Mouse (Mus musculus) kidney, embryonic 14.5 days (tissue): ENCODE results near the gene Abca1. TPM values are rescaled to one million over a fixed set of nuclear protein-coding genes. Genes with fewer than 3 reads are reported as not detected.

Experiments
- ATAC-seq: fragments of 200-750 bp; cut with Nextera tagmentation; 2 replicates; pipeline ENCODE4 v1.8.0; 2017; ENCODE audit warnings: moderate number of reproducible peaks, mild to moderate bottlenecking, moderate TSS enrichment, moderate library complexity; ENCODE audit not compliant: low FRiP score, low TSS enrichment
- H3K27ac ChIP-seq: fragments of 300-500 bp; sonication (generic); 2 replicates; pipeline ENCODE4 v1.5.1; 2014; ENCODE audit warnings: low read depth, mild to moderate bottlenecking, low read length, moderate library complexity, mixed read lengths
- H3K27me3 ChIP-seq: fragments of 300-500 bp; sonication (generic); 2 replicates; pipeline ENCODE4 v1.6.1; 2014; ENCODE audit warnings: mild to moderate bottlenecking, low read length; ENCODE audit not compliant: control insufficient read depth, insufficient read depth
- H3K36me3 ChIP-seq: fragments of 300-500 bp; sonication (generic); 2 replicates; pipeline ENCODE4 v1.6.1; 2014; ENCODE audit warnings: low read length, mixed read lengths; ENCODE audit not compliant: control insufficient read depth, insufficient read depth
- H3K4me1 ChIP-seq: fragments of 300-500 bp; sonication (generic); 2 replicates; pipeline ENCODE4 v1.6.1; 2014; ENCODE audit warnings: low read length, mixed read lengths; ENCODE audit not compliant: control insufficient read depth, insufficient read depth
- H3K4me2 ChIP-seq: fragments of 300-500 bp; sonication (generic); replicated peaks from 2 replicates; pipeline ENCODE4 v1.6.1; 2014; ENCODE audit warnings: low read depth, mild to moderate bottlenecking, low read length
- H3K4me3 ChIP-seq: fragments of 300-500 bp; sonication (generic); 2 replicates; pipeline ENCODE4 v1.5.1; 2014; ENCODE audit warnings: mild to moderate bottlenecking, low read length
- H3K9ac ChIP-seq: fragments of 300-500 bp; sonication (generic); 2 replicates; pipeline ENCODE4 v1.6.1; 2014; ENCODE audit warnings: low read depth, mild to moderate bottlenecking, low read length, moderate library complexity
- H3K9me3 ChIP-seq: fragments of 300-500 bp; sonication (generic); 2 replicates; pipeline ENCODE4 v1.6.1; 2016; ENCODE audit warnings: low read length; ENCODE audit not compliant: control insufficient read depth
- WGBS: fragments of 180-500 bp; shearing (Covaris S2); extraction: QIAGEN DNeasy Blood & Tissue Kit; methylation state at CpG from one replicate; pipeline ENCODE4 v1.1.7; 2014; 5-methylcytosine and 5-hydroxymethylcytosine counted together
- polyA plus RNA-seq: library from polyadenylated mRNA; unstranded; fragments of >200 nt; fragmentation: Nextera tagmentation; extraction: Ambion mirVana; gene quantifications from 2 replicates; pipeline ENCODE4 v1.2.1, GENCODE M21; 2014

Gene Abca1
- polyA plus RNA-seq, 1 experiment from 2014 or later = 5.6 TPM

- Histone ChIP-seq H3K9me3 (no peaks in the 10 kb centered on the region), H3K27me3 (no peaks in the 10 kb centered on the region), H3K4me1 (no peaks in the 10 kb centered on the region), H3K4me3 (no peak overlapping the region), H3K27ac (no peak overlapping the region), H3K4me2 (no peak overlapping the region), H3K36me3 (no peaks in the 10 kb centered on the region), H3K9ac (no peak overlapping the region)
- WGBS = 90% methylated on average over 4 of the region's 4 CpGs
- ATAC-seq = no peak
Observed at GRCm38 (mm10) chr4:53094850-53095249, 64.8 kb downstream of the Abca1 start.

DNA sequence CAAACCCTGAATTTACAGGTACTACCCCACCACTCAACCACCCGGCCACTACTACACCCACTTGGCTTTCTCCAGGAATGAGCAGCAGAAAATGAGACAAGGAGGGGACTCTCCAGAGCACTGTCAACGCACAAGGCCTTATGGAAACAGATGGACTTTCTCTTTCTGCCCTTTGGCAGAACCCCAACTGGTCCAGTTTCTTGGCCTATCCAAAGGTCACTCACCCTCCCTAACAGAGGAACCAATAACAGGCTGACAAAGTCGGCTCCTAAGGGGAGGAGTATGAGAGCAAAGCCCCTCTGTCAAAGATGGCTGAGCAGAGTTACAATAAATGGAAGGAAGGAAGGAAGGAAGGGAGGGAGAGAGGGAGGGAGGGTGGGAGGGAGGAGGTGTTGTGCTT, 65.4 kb downstream of the Abca1 start:
- H3K4me1 ChIP-seq = no peaks in the 10 kb centered on the region
- H3K4me3 ChIP-seq = no peak overlapping the region
- H3K27ac ChIP-seq = no peak overlapping the region
- ATAC-seq = no peak
- no peaks in the 10 kb centered on the region for H3K9me3 ChIP-seq
- H3K27me3 ChIP-seq = no peaks in the 10 kb centered on the region
- 50% methylated on average over 3 of the region's 3 CpGs for WGBS
- H3K4me2 ChIP-seq = no peak overlapping the region
- H3K36me3 ChIP-seq = no peaks in the 10 kb centered on the region
- no peak overlapping the region for H3K9ac ChIP-seq

DNA sequence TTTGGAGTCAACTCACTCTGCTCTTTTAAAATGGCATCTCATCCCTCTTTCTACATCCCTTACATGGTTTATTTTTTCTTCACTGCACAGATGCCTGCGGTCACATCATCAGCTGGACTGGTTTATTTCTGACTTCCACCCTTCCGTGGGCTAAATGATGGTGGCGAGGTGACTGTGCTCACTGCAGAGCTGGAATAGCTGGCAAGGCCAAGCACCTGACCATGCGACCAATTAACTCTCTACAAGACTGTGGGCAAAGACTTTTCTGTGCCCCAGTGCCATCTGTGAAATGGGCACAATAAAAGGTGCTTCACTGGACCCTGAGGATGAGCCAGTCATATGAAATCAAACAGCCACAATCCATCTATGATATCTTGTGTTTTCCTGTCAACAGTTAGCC, 66.1 kb downstream of the Abca1 start:
- Histone ChIP-seq H3K9ac (no peak overlapping the region), H3K4me1 (no peaks in the 10 kb centered on the region), H3K27ac (no peak overlapping the region), H3K9me3 (no peaks in the 10 kb centered on the region), H3K4me3 (no peak overlapping the region), H3K27me3 (no peaks in the 10 kb centered on the region), H3K4me2 (no peak overlapping the region), H3K36me3 (no peaks in the 10 kb centered on the region)
- no peak for ATAC-seq
- 94% methylated on average over 4 of the region's 4 CpGs for WGBS

DNA sequence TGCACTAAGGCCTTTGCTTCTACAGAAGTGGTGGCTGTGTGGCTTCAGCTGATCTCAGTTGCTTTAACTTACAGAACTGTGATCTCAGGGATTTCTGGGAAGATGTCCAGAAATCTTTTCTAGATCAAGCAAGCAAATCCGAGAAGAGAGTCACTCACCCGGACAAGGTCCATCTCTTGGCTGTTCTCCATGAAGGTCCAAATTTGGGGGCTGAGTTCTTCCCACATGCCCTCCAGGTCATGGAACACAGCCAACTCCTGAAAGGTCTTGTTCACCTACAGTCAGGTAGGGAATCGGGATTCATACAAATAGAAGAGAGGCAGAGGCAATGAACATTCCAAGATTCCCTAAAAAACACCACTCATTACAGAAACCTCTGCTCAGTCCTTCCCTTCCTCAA, 70.1 kb downstream of the Abca1 start:
- no peak for ATAC-seq
- H3K36me3 ChIP-seq = no peaks in the 10 kb centered on the region
- no peak overlapping the region for H3K9ac ChIP-seq
- H3K4me2 ChIP-seq = no peak overlapping the region
- WGBS = 80% methylated on average over 3 of the region's 3 CpGs
- no peaks in the 10 kb centered on the region for H3K4me1 ChIP-seq
- H3K27ac ChIP-seq = no peak overlapping the region
- H3K27me3 ChIP-seq = no peaks in the 10 kb centered on the region
- H3K4me3 ChIP-seq = no peak overlapping the region
- no peaks in the 10 kb centered on the region for H3K9me3 ChIP-seq

GRCm38 (mm10) chr4:53088999-53089398, 70.7 kb downstream of the Abca1 start:
- H3K4me1 ChIP-seq = no peaks in the 10 kb centered on the region
- H3K36me3 ChIP-seq = no peaks in the 10 kb centered on the region
- no peak overlapping the region for H3K4me3 ChIP-seq
- H3K27ac ChIP-seq = no peak overlapping the region
- ATAC-seq = no peak
- H3K27me3 ChIP-seq = no peaks in the 10 kb centered on the region
- 24% methylated on average over 4 of the region's 4 CpGs for WGBS
- no peaks in the 10 kb centered on the region for H3K9me3 ChIP-seq
- no peak overlapping the region for H3K9ac ChIP-seq
- no peak overlapping the region for H3K4me2 ChIP-seq

DNA sequence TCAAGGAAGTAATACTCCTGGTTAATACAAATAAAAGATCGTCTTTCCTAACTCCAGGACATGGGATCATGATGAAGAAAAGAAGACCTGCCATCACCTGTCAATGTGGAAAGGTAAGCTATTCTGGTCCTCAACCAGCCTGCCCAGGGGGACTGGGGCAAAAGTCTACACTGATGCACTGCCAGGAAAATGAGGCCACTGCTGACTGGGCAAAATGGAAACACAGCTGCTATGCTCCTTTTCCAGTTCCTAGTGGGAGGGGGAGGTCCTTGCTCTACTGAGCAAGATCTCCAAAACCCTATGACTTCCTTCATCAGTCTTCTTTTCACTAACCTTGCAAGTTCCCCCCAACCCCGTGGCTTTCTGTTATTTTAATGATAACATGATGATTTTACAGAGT, 73.1 kb downstream of the Abca1 start:
- Histone ChIP-seq H3K9me3 (no peaks in the 10 kb centered on the region), H3K4me3 (no peak overlapping the region), H3K27me3 (no peaks in the 10 kb centered on the region), H3K9ac (no peak overlapping the region), H3K27ac (no peak overlapping the region), H3K36me3 (no peaks in the 10 kb centered on the region), H3K4me2 (no peak overlapping the region), H3K4me1 (no peaks in the 10 kb centered on the region)
- ATAC-seq = no peak
- WGBS = 78% methylated on average over 2 of the region's 2 CpGs

DNA sequence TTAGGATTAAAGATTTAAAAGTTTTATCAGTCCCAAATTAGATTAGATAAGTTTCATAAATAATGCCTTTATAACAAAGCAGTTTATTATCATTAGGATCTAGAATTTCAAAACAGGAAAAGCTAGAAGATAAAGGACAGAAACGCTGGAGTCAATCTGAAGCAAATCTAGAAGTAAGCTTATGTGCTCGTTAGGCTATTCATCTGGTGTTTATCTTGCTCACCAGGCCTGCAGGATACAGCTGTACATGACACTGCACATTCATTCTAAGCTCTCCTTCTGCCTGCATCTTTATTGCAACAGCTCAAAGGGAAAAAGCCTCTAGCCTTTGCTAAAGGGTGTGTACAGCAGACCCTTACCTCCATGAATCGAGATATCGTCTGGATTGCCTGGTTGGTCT, 74.1 kb downstream of the Abca1 start:
- no peak overlapping the region for H3K4me2 ChIP-seq
- H3K4me3 ChIP-seq = no peak overlapping the region
- H3K27ac ChIP-seq = no peak overlapping the region
- no peaks in the 10 kb centered on the region for H3K4me1 ChIP-seq
- H3K36me3 ChIP-seq = no peaks in the 10 kb centered on the region
- no peaks in the 10 kb centered on the region for H3K9me3 ChIP-seq
- H3K27me3 ChIP-seq = no peaks in the 10 kb centered on the region
- no peak overlapping the region for H3K9ac ChIP-seq
- 63% methylated on average over 4 of the region's 4 CpGs for WGBS
- no peak for ATAC-seq

GRCm38 (mm10) chr4:53083071-53083470, 76.6 kb downstream of the Abca1 start:
- ATAC-seq = no peak
- H3K27me3 ChIP-seq = no peaks in the 10 kb centered on the region
- WGBS = 89% methylated on average over 2 of the region's 2 CpGs

DNA sequence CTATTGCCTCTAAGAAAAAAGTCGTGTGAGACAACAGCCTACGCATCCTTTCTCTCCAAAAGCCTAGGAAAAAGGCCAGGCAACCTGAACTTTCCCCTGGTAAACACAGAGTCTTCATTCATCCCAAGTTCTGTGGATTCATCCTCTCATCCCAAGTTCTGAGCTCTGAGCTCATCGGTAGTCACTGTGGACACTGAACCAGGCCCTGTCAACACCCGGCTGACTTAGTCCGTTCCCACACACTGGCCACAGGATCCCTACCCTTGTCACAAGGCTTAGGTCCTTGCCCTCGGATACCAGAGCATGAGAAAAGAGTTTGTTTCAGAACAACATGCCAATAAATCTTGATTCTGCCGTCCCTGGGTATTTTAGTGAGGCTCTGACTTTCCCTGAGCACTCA, 77.2 kb downstream of the Abca1 start:
- Histone ChIP-seq H3K27me3 (no peaks in the 10 kb centered on the region), H3K9me3 (no peaks in the 10 kb centered on the region), H3K9ac (no peak overlapping the region), H3K4me2 (no peak overlapping the region), H3K4me3 (no peak overlapping the region), H3K27ac (no peak overlapping the region), H3K36me3 (no peaks in the 10 kb centered on the region), H3K4me1 (no peaks in the 10 kb centered on the region)
- no peak for ATAC-seq
- 82% methylated on average over 7 of the region's 7 CpGs for WGBS

More at GRCm38 (mm10) chr4:53083071-53083470, 76.6 kb downstream of the Abca1 start:
- Histone ChIP-seq H3K4me1 (no peaks in the 10 kb centered on the region), H3K36me3 (no peaks in the 10 kb centered on the region), H3K4me3 (no peak overlapping the region), H3K9me3 (no peaks in the 10 kb centered on the region), H3K4me2 (no peak overlapping the region), H3K9ac (no peak overlapping the region), H3K27ac (no peak overlapping the region)

DNA sequence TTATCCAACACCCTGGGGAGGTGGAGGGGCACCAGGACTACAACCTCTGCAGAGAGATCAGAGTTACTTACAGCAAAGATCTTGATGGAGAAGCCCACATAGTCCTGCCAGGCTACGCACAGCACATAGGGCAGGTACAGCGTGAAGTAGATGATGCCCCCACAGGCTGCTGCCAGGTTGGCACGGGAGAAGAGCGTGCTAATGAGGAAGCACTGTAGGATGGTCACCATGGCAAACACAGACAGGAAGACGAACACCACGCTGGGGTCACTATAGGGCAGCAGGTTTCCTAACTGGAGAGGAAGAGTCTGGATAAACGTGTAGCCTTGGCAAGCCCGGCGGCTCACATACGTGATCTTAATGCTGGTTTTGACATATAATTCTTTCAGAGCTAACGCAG, 77.8 kb downstream of the Abca1 start:
- Histone ChIP-seq H3K27me3 (no peaks in the 10 kb centered on the region), H3K4me1 (no peaks in the 10 kb centered on the region), H3K9ac (no peak overlapping the region), H3K4me2 (no peak overlapping the region), H3K36me3 (no peaks in the 10 kb centered on the region), H3K4me3 (no peak overlapping the region), H3K27ac (no peak overlapping the region), H3K9me3 (no peaks in the 10 kb centered on the region)
- 89% methylated on average over 11 of the region's 11 CpGs for WGBS
- no peak for ATAC-seq
